Mouse (Mus musculus): ENCODE results near the gene Rgs7bp.

Rgs7bp gene

GRCm38 (mm10) chr13:105002831-105003157, 51.9 kb downstream of the Rgs7bp start:
- DNase-seq = no peak

- DNase-seq = no peak
Measured at GRCm38 (mm10) chr13:105002132-105002830, 52.4 kb downstream of the Rgs7bp start.

DNA sequence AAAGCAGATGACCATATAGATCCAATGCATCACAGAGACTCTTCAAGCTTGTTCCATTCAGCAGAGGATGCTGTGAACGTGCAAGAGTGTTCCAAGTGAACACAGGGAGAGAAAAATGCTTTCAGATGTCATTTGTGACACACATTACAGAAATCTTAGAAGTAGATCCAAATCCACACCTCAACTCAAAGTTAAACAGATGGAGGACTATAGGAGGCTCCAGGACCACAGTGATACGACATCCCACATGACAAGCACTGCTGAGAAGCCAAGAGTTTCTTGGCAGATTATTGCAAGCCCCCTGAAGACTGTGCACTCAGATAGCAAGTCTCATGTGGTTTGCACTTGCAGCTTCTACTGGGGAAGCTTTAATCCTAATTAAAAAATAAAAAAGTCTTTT, 53.0 kb downstream of the Rgs7bp start:
- no peak for DNase-seq

DNA sequence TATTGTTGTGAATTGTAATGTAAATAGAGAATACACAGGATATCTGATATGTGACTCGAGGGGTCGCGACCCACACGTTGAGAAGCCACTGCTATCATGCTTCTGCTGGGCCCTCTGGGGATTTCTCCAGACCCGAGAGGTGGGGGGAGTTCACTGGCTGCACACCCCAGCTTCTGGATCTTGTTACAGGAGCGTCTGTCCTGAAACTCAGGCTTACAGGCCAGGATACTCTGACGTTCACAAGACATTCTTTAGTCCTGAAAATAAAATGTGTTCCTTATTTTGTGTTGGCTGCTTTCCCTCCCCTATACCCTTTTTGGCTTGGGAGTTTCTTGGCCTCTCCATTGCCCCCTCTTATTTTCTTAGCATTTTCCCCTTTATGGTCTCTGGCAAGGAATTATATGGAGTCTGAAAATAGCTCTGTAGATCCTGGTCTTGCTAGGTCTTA, 65.9 kb downstream of the Rgs7bp start:
- no peak for DNase-seq

- DNase-seq = no peak
Measured at GRCm38 (mm10) chr13:104988009-104988540, 66.7 kb downstream of the Rgs7bp start.

- DNase-seq = no peak
Measured at GRCm38 (mm10) chr13:104985691-104986090, 69.0 kb downstream of the Rgs7bp start.

- DNase-seq = no peak
Measured at GRCm38 (mm10) chr13:104983989-104984388, 70.7 kb downstream of the Rgs7bp start.

DNA sequence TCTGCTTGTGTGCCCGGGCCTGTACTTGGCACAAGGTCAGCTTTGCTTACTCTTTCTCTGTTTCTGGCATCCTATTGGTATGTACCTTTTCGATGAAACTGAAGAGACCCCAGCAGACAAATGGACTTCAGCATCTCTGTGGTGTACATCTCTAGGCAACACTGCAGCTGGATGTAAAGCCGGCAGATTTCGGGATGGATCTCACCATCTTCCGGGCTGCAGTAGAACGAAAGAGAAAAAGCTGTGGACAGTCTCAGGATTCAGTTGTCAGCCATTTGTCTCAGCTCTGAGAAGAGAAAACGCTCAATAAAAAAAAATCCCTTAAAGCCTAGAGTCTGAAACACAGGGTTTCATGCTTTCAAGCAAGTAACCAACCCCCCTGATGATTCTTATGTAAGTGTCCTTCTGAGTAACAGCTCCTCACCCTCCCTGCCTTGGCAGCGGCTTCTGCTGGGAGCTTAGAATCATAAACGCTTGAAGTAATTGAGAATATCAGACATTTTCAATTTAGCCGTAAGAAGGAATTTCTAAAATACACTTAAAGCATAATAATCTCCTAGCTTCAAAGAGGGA, 71.9 kb downstream of the Rgs7bp start:
- no peak for DNase-seq

DNA sequence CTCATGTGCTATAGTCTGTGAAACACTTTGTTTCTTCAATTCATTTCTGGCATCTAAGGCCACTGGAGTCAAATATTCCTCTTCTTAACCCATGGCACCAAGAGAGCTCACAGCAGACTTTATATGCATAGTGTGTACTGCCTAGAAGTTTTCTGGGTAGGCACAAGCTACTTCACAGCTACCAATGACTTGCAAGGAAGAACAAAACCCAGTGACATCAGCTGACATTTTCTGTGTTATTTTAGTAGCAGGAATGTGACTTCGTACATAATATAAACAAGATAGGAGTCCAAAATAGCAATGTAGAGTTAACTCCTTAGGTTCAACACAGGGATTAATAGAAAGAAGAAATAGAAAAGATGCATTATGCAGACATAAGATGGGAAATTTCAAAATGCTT, 76.6 kb downstream of the Rgs7bp start:
- DNase-seq = no peak

GRCm38 (mm10) chr13:104967486-104967885, 87.2 kb downstream of the Rgs7bp start:
- no peak for DNase-seq

DNA sequence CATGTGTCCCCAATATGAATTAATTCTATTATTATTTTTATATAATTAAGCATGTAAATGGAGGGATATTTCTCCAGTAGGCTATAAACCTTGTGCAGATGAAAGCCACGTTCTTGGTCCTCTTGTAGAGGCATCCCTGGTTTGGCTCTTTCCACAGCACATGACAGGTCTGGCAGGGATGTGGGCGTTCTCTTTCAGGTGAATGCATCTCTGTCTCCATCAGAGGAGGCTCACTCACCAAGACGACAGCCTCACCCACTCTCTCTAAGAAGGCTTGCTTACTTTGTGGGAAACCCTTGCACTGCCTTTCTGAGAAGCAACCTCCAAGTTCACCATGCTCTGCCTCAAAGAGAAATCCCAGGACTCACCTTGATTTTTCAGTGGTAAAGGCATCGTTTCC, 91.0 kb downstream of the Rgs7bp start:
- DNase-seq = no peak

DNA sequence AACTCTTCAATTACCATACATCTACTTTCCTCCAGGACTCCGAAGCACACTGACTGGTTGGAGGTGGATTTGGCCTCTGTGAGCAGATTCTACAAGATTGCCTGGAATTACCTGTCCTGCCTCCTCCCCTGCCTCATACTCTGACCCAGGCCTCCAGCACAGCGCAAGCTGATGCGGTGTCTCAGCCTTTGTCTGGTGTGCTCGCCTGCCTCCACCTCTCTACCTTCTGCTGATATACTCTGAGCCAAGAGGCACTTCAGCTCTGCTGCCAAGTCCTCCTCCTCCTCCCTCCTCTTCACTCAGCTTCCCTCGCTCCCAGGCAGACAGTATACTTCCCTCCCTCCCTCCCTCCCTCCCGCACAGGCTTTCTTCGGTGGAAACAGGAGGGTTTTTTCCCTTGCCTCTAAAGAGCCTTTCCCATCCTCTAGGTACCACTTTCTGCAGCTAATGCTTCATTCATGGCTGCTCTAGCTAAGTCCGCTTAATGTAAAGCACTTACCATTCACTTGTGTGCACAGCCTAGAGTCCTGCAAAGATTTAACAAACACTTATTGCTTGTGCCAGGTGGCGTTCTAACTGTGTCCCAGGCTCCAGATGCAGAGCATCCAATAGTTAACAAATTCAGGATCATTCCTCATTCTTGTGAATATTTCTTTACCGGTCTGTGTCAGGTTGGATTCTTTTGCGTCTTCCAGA, 91.9 kb downstream of the Rgs7bp start:
- no peak for DNase-seq

DNA sequence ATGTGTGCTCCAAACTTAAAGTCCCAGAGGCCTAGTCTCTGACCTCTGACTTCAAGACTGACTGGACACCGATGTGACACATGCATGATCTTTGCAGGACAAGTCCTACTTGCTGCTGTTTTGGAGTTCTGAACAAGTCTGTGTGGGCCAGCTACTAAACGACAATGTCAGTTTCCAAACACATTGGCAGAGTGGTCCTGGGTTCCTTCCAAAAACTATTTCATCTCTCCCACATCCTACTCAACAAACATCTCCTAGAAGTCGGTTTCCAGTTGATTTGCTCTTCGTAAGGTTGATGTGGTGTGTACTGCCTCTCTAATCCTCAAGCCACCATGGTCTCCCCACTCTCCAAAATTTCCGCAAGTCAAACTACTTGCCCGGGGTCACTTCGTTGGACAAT, 92.6 kb downstream of the Rgs7bp start:
- DNase-seq = no peak

DNA sequence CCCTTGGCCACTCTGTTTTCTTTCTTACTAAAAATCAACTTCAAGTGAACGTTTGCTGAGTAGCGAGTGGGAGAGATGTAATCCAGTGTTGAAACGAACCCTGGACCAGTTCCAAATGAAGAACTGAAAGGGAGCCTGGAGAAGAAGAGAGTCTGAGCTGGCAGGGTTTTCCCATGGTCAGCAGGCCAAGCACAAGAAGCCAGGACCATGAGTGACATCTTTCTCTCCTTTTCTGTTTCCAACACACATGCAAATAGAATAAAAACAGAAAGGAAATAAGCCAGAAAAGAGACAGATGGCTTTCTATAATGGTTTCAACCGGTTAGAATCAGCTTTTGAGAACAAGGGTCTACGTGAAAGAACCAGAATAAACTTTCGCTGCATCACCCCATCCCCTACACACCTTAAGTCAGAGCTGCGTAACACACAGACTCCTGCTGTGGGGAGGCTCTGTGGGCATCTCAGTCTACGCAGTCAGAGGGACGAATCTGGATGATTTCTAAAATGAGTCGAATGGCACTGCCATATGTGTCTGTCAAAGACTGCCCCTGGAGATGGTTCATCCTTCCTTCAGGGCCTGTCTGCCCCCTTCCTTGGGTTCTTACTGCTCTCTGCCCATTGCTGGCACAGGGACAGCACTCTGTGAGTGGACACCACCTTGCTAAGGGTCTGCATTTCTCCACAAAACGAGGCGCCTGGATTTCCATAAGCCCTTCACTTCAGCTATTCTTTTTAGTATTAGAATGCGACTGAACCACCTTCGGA, 93.6 kb downstream of the Rgs7bp start:
- DNase-seq = no peak

GRCm38 (mm10) chr13:104960206-104960928, 94.4 kb downstream of the Rgs7bp start:
- no peak for DNase-seq

GRCm38 (mm10) chr13:104959733-104960132, 95.0 kb downstream of the Rgs7bp start:
- no peak for DNase-seq

- peak; percentile 38 to 68 for DNase-seq
Measured at GRCm38 (mm10) chr13:104947958-104948357, 106.8 kb downstream of the Rgs7bp start.

GRCm38 (mm10) chr13:104940483-104940882, 114.2 kb downstream of the Rgs7bp start:
- DNase-seq = no peak

DNA sequence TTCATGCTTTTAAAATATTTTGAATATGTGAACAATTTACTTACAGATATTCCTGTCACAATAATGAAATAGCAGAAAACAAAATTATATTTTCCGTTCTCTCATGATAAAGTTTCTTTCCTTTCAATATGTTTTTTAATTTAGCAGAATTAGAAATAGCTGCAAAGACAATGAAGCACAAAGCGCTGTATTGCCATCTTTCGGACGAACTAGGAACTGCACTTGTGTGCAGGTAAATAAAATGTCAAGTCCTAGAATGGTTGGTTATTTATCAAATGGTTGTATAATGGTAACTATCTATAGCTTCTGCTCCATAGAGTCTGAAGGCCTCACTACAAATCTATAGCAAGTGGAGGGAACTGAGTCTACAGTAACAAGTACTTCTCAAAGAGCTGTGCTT, 114.9 kb downstream of the Rgs7bp start:
- peak; percentile 24 to 66 for DNase-seq

- peak in 1 of 2 experiments; percentile 9 for DNase-seq
Measured at GRCm38 (mm10) chr13:104938966-104939593, 115.7 kb downstream of the Rgs7bp start.

DNA sequence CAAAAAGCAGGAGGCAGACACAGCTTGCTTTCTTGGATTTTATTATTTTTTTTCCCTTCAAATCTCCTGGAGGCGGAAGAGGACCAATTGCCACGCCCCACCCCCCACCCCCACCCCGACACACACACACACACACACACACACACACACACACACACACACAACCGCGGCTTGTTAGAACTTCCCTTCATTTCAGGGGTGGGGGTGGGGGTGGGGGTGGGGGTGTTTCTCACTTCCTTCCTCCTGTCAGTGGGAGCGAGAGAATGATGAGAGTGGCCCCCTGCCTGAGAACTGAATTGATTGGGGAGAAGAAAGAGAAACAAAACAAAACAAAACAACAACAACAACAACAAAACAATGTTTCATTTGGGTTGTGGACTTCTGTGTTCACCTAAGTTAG, 117.0 kb downstream of the Rgs7bp start:
- DNase-seq = no peak

DNA sequence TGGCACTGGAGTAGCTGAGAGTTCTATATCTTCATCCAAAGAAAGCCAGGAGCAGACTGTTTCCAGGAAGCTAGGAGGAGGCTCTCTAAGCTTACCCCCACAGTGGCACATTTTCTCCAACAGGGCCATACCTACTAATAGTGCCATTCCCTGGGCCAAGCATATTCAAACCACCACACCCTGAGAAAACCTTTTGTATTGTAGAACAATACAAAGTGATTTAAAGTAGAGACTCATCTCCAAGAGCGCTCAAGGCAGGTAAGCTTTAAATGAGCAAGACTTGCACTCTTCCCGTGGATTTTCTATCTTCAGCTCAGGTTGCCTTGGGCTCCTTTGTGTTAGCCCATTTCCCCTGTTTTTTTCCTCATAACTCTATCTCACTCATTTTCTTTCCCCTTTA, 118.1 kb downstream of the Rgs7bp start:
- DNase-seq = no peak
